Mouse (Mus musculus): ENCODE results near the gene Tmem202. TPM values are rescaled to one million over a fixed set of nuclear protein-coding genes. Genes with fewer than 3 reads are reported as not detected.

Gene Tmem202
- polyA plus RNA-seq, 1 experiment, result 0.64 TPM

GRCm38 (mm10) chr9:59565600-59565999, 26.0 kb upstream of the Tmem202 start:
- WGBS, result 18% methylated on average over 4 of the region's 4 CpGs

DNA sequence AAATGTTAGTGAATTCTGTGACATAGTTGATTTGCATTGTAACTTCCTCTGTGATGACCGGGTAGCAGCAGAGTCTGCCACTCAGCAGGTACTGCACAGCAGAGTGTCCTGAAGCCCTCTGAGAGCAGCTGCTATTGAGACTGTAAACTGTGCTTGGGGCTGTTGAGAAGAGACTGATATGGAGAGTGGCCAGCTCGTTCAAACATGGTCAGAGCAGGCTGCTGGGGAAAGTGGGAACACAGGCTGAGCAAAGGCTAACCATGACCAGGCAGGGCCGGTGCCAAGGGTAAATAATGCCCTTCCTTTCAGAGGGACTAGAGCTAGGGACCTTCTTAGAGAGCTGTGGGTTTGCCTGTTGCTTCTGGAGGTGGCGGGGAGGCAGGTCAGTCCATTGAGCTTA, 14.1 kb upstream of the Tmem202 start:
- TF ChIP-seq CTCF (IDR thresholded peaks at IDR 0.05; ENCODE audit: insufficient read depth, low read length) (no peak), POLR2A (IDR thresholded peaks at IDR 0.05; ENCODE audit: borderline replicate concordance, extremely low read depth, low read depth, low read length) (no peak)
- WGBS, result 69% methylated on average over 4 of the region's 4 CpGs
- H3K4me1 ChIP-seq (ENCODE audit: control insufficient read depth, insufficient read depth, low read length), result peaks cover 5% of the 10 kb centered on the region; the same call in 1 of the 2 replicates
- DNase-seq, result no peak
- H3K4me3 ChIP-seq (replicated peaks; ENCODE audit: extremely low read depth, low read depth, low read length), result no peak overlapping the region

More at GRCm38 (mm10) chr9:59565600-59565999, 26.0 kb upstream of the Tmem202 start:
- Histone ChIP-seq H3K4me1 (ENCODE audit: control insufficient read depth, insufficient read depth, low read length) (no peaks in the 10 kb centered on the region), H3K4me3 (replicated peaks; ENCODE audit: extremely low read depth, low read depth, low read length) (no peak overlapping the region)
- peak; percentile 77 for DNase-seq
- TF ChIP-seq POLR2A (IDR thresholded peaks at IDR 0.05; ENCODE audit: borderline replicate concordance, extremely low read depth, low read depth, low read length), result no peak
- peak; percentile 95 for TF ChIP-seq CTCF (IDR thresholded peaks at IDR 0.05; ENCODE audit: insufficient read depth, low read length)

GRCm38 (mm10) chr9:59552610-59553009, 13.0 kb upstream of the Tmem202 start:
- WGBS, result 92% methylated on average over 5 of the region's 5 CpGs
- no peak for TF ChIP-seq CTCF (IDR thresholded peaks at IDR 0.05; ENCODE audit: insufficient read depth, low read length)
- no peak for TF ChIP-seq POLR2A (IDR thresholded peaks at IDR 0.05; ENCODE audit: borderline replicate concordance, extremely low read depth, low read depth, low read length)
- no peak for DNase-seq
- peaks cover 5% of the 10 kb centered on the region; the same call in 1 of the 2 replicates for H3K4me1 ChIP-seq (ENCODE audit: control insufficient read depth, insufficient read depth, low read length)
- no peak overlapping the region for H3K4me3 ChIP-seq (replicated peaks; ENCODE audit: extremely low read depth, low read depth, low read length)

DNA sequence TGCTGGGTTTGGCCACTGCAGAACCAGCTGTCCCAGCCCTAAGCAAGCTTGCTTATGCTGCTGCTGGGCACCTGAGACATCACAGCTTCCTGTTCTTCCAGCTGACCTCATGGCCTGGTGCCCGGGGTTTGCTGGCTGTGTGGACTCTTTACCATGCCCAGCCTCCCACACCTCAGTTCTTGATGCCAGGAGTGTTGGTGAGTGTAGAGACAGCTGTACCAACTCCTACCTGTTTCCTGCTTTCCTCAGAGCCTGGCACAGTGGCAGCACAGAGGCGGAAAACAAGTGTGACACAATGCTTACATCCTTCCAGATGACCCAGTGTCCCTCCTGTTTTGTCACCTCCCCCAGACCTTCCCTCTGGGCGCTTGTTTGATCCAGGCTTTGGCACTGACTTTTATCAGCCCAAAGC, 12.0 kb upstream of the Tmem202 start:
- Histone ChIP-seq H3K4me1 (ENCODE audit: control insufficient read depth, insufficient read depth, low read length) (peaks cover 9% of the 10 kb centered on the region; the same call in 1 of the 2 replicates), H3K4me3 (replicated peaks; ENCODE audit: extremely low read depth, low read depth, low read length) (no peak overlapping the region)
- 34% methylated on average over 3 of the region's 3 CpGs for WGBS
- peak; percentile 45 for DNase-seq
- TF ChIP-seq CTCF (IDR thresholded peaks at IDR 0.05; ENCODE audit: insufficient read depth, low read length) (no peak), POLR2A (IDR thresholded peaks at IDR 0.05; ENCODE audit: borderline replicate concordance, extremely low read depth, low read depth, low read length) (no peak)

- no peak for DNase-seq
- Histone ChIP-seq H3K4me3 (replicated peaks; ENCODE audit: extremely low read depth, low read depth, low read length) (no peak overlapping the region), H3K4me1 (ENCODE audit: control insufficient read depth, insufficient read depth, low read length) (peaks cover 9% of the 10 kb centered on the region; the same call in 1 of the 2 replicates)
- no peak for TF ChIP-seq POLR2A (IDR thresholded peaks at IDR 0.05; ENCODE audit: borderline replicate concordance, extremely low read depth, low read depth, low read length)
- no peak for TF ChIP-seq CTCF (IDR thresholded peaks at IDR 0.05; ENCODE audit: insufficient read depth, low read length)
- 52% methylated on average over 5 of the region's 5 CpGs for WGBS
Measured at GRCm38 (mm10) chr9:59551017-59551416, 11.4 kb upstream of the Tmem202 start.

DNA sequence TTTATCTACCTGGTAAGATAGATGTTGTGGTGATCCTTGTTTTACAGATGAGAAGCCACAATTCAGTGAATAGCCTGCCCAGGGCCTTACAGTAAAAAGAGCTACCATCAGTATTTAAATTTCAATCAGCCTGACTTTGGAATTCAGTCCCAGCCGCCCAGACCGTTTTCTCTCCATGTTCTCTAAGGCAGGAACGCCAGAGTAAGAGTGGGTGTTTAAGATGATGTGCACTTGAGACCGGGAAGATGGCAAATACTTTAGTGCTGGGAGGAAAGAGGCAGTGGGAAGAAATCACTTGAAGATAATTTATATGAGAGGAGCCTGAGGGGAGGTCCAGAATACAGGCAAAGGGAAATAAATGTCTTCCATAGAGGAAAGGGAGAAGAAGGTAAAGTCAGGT, 10.4 kb upstream of the Tmem202 start:
- no peak overlapping the region for H3K4me3 ChIP-seq (replicated peaks; ENCODE audit: extremely low read depth, low read depth, low read length)
- DNase-seq, result no peak
- H3K4me1 ChIP-seq (ENCODE audit: control insufficient read depth, insufficient read depth, low read length), result peaks cover 9% of the 10 kb centered on the region; the same call in 1 of the 2 replicates
- no peak for TF ChIP-seq CTCF (IDR thresholded peaks at IDR 0.05; ENCODE audit: insufficient read depth, low read length)
- no peak for TF ChIP-seq POLR2A (IDR thresholded peaks at IDR 0.05; ENCODE audit: borderline replicate concordance, extremely low read depth, low read depth, low read length)
- WGBS, result 76% methylated on average over 4 of the region's 4 CpGs

DNA sequence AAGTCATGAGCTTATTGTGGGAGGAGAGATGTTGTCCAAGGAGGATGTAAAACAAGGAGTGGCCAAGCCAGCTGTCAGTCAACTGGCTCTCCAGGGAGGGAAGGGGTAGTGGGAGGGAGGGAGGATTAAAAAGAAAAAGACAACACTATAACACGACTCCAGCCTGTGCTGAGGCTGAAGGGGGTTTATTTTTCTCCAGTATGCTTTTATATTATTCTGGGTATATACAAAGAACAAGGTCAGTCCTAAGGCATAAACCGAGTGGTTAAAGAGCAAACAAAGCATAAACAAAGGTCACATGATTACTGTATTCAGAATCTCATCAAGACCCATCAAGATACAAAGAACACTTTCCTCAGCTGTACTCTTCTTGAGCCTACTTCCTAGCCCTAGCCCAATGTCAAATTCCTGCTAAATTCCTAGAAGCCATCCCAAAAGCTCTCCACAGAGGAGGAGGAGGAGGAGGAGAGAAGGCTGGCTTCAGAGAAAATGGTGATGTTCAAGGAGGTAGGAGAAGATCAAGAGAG, 9.4 kb upstream of the Tmem202 start:
- Histone ChIP-seq H3K4me1 (ENCODE audit: control insufficient read depth, insufficient read depth, low read length) (peaks cover 12% of the 10 kb centered on the region; the same call in 1 of the 2 replicates), H3K4me3 (replicated peaks; ENCODE audit: extremely low read depth, low read depth, low read length) (no peak overlapping the region)
- TF ChIP-seq CTCF (IDR thresholded peaks at IDR 0.05; ENCODE audit: insufficient read depth, low read length) (no peak), POLR2A (IDR thresholded peaks at IDR 0.05; ENCODE audit: borderline replicate concordance, extremely low read depth, low read depth, low read length) (no peak)
- WGBS, result 52% methylated on average over 2 of the region's 2 CpGs
- no peak for DNase-seq

GRCm38 (mm10) chr9:59547869-59548268, 8.2 kb upstream of the Tmem202 start:
- H3K4me1 ChIP-seq (ENCODE audit: control insufficient read depth, insufficient read depth, low read length), result peaks cover 12% of the 10 kb centered on the region; the same call in 1 of the 2 replicates
- TF ChIP-seq POLR2A (IDR thresholded peaks at IDR 0.05; ENCODE audit: borderline replicate concordance, extremely low read depth, low read depth, low read length) (no peak), CTCF (IDR thresholded peaks at IDR 0.05; ENCODE audit: insufficient read depth, low read length) (no peak)
- no peak for DNase-seq
- no peak overlapping the region for H3K4me3 ChIP-seq (replicated peaks; ENCODE audit: extremely low read depth, low read depth, low read length)
- 54% methylated on average over 1 of the region's 1 CpGs for WGBS

DNA sequence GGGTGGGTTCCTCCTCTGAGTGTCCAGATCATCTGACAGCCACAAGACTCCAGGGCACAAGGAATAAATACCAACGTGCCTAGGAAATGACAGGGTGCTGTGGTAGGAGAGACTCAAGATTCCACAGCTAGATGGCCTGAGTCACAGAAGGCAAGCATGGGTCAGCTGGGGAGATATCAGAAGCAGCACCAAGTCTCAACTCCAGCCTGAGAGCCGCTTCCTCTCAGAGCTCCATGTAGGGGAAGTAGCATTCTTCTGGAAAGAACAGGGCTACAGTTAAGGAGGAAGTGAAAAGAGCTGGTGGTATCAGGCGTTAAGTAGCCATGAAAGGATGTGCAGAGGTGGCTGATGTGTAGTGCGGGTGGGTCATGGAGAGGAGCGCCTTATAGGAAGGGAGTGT, 5.1 kb upstream of the Tmem202 start:
- 65% methylated on average over 5 of the region's 5 CpGs for WGBS
- H3K4me1 ChIP-seq (ENCODE audit: control insufficient read depth, insufficient read depth, low read length), result peaks cover 18% of the 10 kb centered on the region; the same call in 1 of the 2 replicates
- no peak for DNase-seq
- no peak overlapping the region for H3K4me3 ChIP-seq (replicated peaks; ENCODE audit: extremely low read depth, low read depth, low read length)
- no peak for TF ChIP-seq POLR2A (IDR thresholded peaks at IDR 0.05; ENCODE audit: borderline replicate concordance, extremely low read depth, low read depth, low read length)
- no peak for TF ChIP-seq CTCF (IDR thresholded peaks at IDR 0.05; ENCODE audit: insufficient read depth, low read length)

DNA sequence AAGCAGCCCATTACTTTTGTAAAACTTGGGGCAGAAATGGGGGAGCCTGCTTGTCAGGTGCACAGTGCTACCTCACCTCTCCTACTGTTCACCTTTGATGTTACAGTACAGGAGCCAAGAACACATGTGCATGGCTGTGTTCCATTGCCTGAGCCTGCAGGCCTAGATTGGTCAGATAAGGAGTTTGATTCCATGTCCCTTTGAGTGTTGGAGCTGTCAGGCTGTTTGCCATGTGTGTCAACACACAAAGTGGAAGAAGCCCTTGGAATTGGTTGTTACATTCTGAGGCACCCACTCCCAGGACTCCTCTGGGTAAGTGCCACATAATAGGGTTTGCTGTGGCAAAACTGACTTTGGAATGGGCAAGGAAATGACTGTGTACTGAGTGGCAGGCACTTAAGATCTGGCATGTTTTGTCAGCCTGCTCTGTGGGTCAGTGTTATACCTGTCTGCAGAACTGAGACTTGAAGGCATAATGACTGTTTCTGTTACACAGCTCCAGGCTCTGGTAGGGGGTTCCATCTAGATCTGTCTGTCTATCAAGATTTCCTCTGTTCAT, 3.2 kb upstream of the Tmem202 start:
- Histone ChIP-seq H3K4me3 (replicated peaks; ENCODE audit: extremely low read depth, low read depth, low read length) (no peak overlapping the region), H3K4me1 (ENCODE audit: control insufficient read depth, insufficient read depth, low read length) (peaks cover 18% of the 10 kb centered on the region; the same call in 1 of the 2 replicates)
- TF ChIP-seq CTCF (IDR thresholded peaks at IDR 0.05; ENCODE audit: insufficient read depth, low read length) (no peak), POLR2A (IDR thresholded peaks at IDR 0.05; ENCODE audit: borderline replicate concordance, extremely low read depth, low read depth, low read length) (no peak)
- peak; percentile 32 for DNase-seq

Measured in lung, adult 2 months (tissue).